Mouse (Mus musculus) gastrocnemius, adult 2 months (tissue): ENCODE measurements around the gene C2cd2. TPM values are rescaled to one million over a fixed set of nuclear protein-coding genes. Genes with fewer than 3 reads are reported as not detected.

ENCODE experiments used
- DNase-seq: peaks from one replicate; pipeline ENCODE4 v3.0.0; 2022
- H3K27ac ChIP-seq: fragments of 200-600 bp; 2 replicates; pipeline ENCODE4 v1.8.1; 2022; ENCODE audit warnings: mild to moderate bottlenecking
- H3K4me3 ChIP-seq: fragments of 200-600 bp; 2 replicates; pipeline ENCODE4 v1.8.1; 2022; ENCODE audit warnings: mild to moderate bottlenecking, moderate library complexity
- CTCF ChIP-seq: fragments of 200-600 bp; IDR thresholded peaks from 2 replicates; pipeline ENCODE4 v1.8.1; 2022; ENCODE audit warnings: antibody characterized with exemption, mild to moderate bottlenecking, moderate library complexity
- intact Hi-C: fragments of 180-260 bp; cut with DNase I; formaldehyde crosslinking; loops from one replicate; pipeline ENCODE4 v1.15.1; 2025
- total RNA-seq, 2 experiments: library from RNA; stranded (reverse); gene quantifications; 2 replicates each; pipeline ENCODE4 v1.2.3; 2021

Gene C2cd2
- total RNA-seq, 2 experiments from 2014 or later = 203 to 277 TPM

- peak; percentile 39 for DNase-seq
- TF ChIP-seq CTCF = no peak
- peak overlapping the region; percentile 58 for H3K27ac ChIP-seq
- no peak overlapping the region for H3K4me3 ChIP-seq
- intact Hi-C loops = no loop called here
These were observed 32.2 kb downstream of the C2cd2 start for GRCm38 (mm10) chr16:97930231-97930630.

- no peak for TF ChIP-seq CTCF
- intact Hi-C loops = no loop called here
- H3K4me3 ChIP-seq = no peak overlapping the region
- peak; percentile 55 for DNase-seq
- peak overlapping the region; percentile 58; the same call in 1 of the 2 replicates for H3K27ac ChIP-seq
These were observed 32.9 kb downstream of the C2cd2 start for GRCm38 (mm10) chr16:97929520-97929919.

GRCm38 (mm10) chr16:97927331-97927938 is 35.0 kb downstream of the C2cd2 start:
- TF ChIP-seq CTCF = no peak
- intact Hi-C loops = no loop called here
- no peak overlapping the region for H3K27ac ChIP-seq
- no peak overlapping the region for H3K4me3 ChIP-seq
- no peak for DNase-seq

GRCm38 (mm10) chr16:97926381-97926780 is 36.0 kb downstream of the C2cd2 start:
- no peak overlapping the region for H3K27ac ChIP-seq
- DNase-seq = no peak
- intact Hi-C loops = no loop called here
- no peak for TF ChIP-seq CTCF
- H3K4me3 ChIP-seq = no peak overlapping the region

GRCm38 (mm10) chr16:97925760-97926159 is 36.6 kb downstream of the C2cd2 start:
- H3K27ac ChIP-seq = no peak overlapping the region
- no peak for DNase-seq
- intact Hi-C loops = no loop called here
- no peak overlapping the region for H3K4me3 ChIP-seq
- TF ChIP-seq CTCF = no peak

GRCm38 (mm10) chr16:97923700-97924099 is 38.7 kb downstream of the C2cd2 start:
- no peak for TF ChIP-seq CTCF
- no peak for DNase-seq
- H3K27ac ChIP-seq = no peak overlapping the region
- intact Hi-C loops = loop anchor here (2.0 kb wide), 1 partner anchor 73 kb away; the partner anchor contains the start of gene Prdm15
- H3K4me3 ChIP-seq = no peak overlapping the region

- Histone ChIP-seq H3K27ac (peak overlapping the region; percentile 99), H3K4me3 (peak overlapping the region; percentile 98)
- intact Hi-C loops = loop anchor here (1.0 to 2.0 kb wide), 2 partner anchors 40 to 72 kb away; partner anchors contain the start of genes C2cd2, Prdm15 and Zbtb21
- no peak for DNase-seq
- no peak for TF ChIP-seq CTCF
These were observed 39.6 kb downstream of the C2cd2 start for GRCm38 (mm10) chr16:97922779-97923126.

- peak overlapping the region; percentile 99 for H3K27ac ChIP-seq
- intact Hi-C loops = loop anchor here (1.0 to 2.0 kb wide), 3 partner anchors 40 to 71 kb away; partner anchors contain the start of genes C2cd2, Prdm15 and Zbtb21
- peak overlapping the region; percentile 98 for H3K4me3 ChIP-seq
- TF ChIP-seq CTCF = peak; percentile 22; the same call in 1 of the 2 replicates
- peak; percentile 95 for DNase-seq
These were observed 40.2 kb downstream of the C2cd2 start for GRCm38 (mm10) chr16:97921961-97922778.

GRCm38 (mm10) chr16:97920621-97921020 is 41.8 kb downstream of the C2cd2 start:
- intact Hi-C loops = loop anchor here (2.0 kb wide), 1 partner anchor 46 kb away; no protein-coding TSS in a partner anchor
- no peak for TF ChIP-seq CTCF

GRCm38 (mm10) chr16:97919793-97920192 is 42.6 kb downstream of the C2cd2 start:
- no peak for TF ChIP-seq CTCF
- intact Hi-C loops = loop anchor here (2.0 kb wide), 1 partner anchor 45 kb away; no protein-coding TSS in a partner anchor
- DNase-seq = peak; percentile 64
- Histone ChIP-seq H3K4me3 (peak overlapping the region; percentile 98), H3K27ac (peak overlapping the region; percentile 99)

More at GRCm38 (mm10) chr16:97920621-97921020, 41.8 kb downstream of the C2cd2 start:
- Histone ChIP-seq H3K4me3 (peak overlapping the region; percentile 98), H3K27ac (peak overlapping the region; percentile 99)
- DNase-seq = peak; percentile 83

GRCm38 (mm10) chr16:97912873-97913272 is 49.5 kb downstream of the C2cd2 start:
- DNase-seq = peak; percentile 15
- intact Hi-C loops = no loop called here
- no peak for TF ChIP-seq CTCF
- Histone ChIP-seq H3K27ac (peak overlapping the region; percentile 99; the same call in 1 of the 2 replicates), H3K4me3 (no peak overlapping the region)

- DNase-seq = no peak
- no peak overlapping the region for H3K4me3 ChIP-seq
- H3K27ac ChIP-seq = peak overlapping the region; percentile 16; the same call in 1 of the 2 replicates
- no peak for TF ChIP-seq CTCF
- intact Hi-C loops = no loop called here
These were observed 53.0 kb downstream of the C2cd2 start for GRCm38 (mm10) chr16:97909356-97909755.

- H3K27ac ChIP-seq = 0 out of 2 replicates have a peak overlapping the region, but pooled peaks have one; percentile 50
These were observed 54.9 kb downstream of the C2cd2 start for GRCm38 (mm10) chr16:97907496-97907895.

More at GRCm38 (mm10) chr16:97907496-97907895, 54.9 kb downstream of the C2cd2 start:
- no peak for DNase-seq
- intact Hi-C loops = no loop called here
- no peak overlapping the region for H3K4me3 ChIP-seq
- no peak for TF ChIP-seq CTCF
